Mouse (Mus musculus): Measurements from ENCODE around the gene Slc25a42. TPM values are rescaled to one million over a fixed set of nuclear protein-coding genes. Genes with fewer than 3 reads are reported as not detected.

The Slc25a42 gene
- 12.0 and 13.6 TPM in 2 replicates for polyA plus RNA-seq (2012; rRNA removed)

GRCm38 (mm10) chr8:70212112-70213055 lies at the start of gene Slc25a42:
Gene Slc25a42, minus strand, starts transcription at chr8:70212305.

GRCm38 (mm10) chr8:70234080-70234780 lies 22.1 kb upstream of the Slc25a42 start, which contains the start of the genes Sugp2 and Armc6:
Gene Sugp2, plus strand, starts transcription at chr8:70234226.
Gene Armc6, minus strand, starts transcription at chr8:70234466.

GRCm38 (mm10) chr8:70172043-70172681 lies 39.9 kb downstream of the Slc25a42 start, which contains the start of gene Tmem161a:
Gene Tmem161a, plus strand, starts transcription at chr8:70172356.

GRCm38 (mm10) chr8:70139026-70139857 lies 72.9 kb downstream of the Slc25a42 start, which contains the start of the genes Rfxank, Borcs8 and Mef2b:
Gene Rfxank, minus strand, starts transcription at chr8:70139154.
Gene Borcs8, plus strand, starts transcription at chr8:70139499.
Gene Mef2b, plus strand, starts transcription at chr8:70139711.

Other genes starting within 250 kb of the Slc25a42 start
- gene Gatad2a, start 215.9 kb downstream of the Slc25a42 start, polyA plus RNA-seq (2012; rRNA removed), result 17.5 and 20.3 TPM in 2 replicates
- gene Mau2, start 169.6 kb downstream of the Slc25a42 start, polyA plus RNA-seq (2012; rRNA removed), result 17.2 and 19.6 TPM in 2 replicates
- gene Sugp1, start 169.5 kb downstream of the Slc25a42 start, polyA plus RNA-seq (2012; rRNA removed), result 6.5 and 7.2 TPM in 2 replicates
- gene Tm6sf2, start 139.4 kb downstream of the Slc25a42 start, polyA plus RNA-seq (2012; rRNA removed), result 1.1 and 1.2 TPM in 2 replicates
- 0.05 TPM in 2 replicates for gene Hapln4, start 128.8 kb downstream of the Slc25a42 start, polyA plus RNA-seq (2012; rRNA removed)
- 0.02 TPM in 1 of 2 replicates, not detected in the other for gene Ncan, start 91.4 kb downstream of the Slc25a42 start, polyA plus RNA-seq (2012; rRNA removed)
- gene Nr2c2ap, start 81.0 kb downstream of the Slc25a42 start, polyA plus RNA-seq (2012; rRNA removed), result 11.3 and 12.4 TPM in 2 replicates
- 4.6 and 5.4 TPM in 2 replicates for gene Rfxank, start 73.2 kb downstream of the Slc25a42 start, polyA plus RNA-seq (2012; rRNA removed)
- gene Borcs8, start 72.8 kb downstream of the Slc25a42 start, polyA plus RNA-seq (2012; rRNA removed), result 23.9 and 27.1 TPM in 2 replicates
- 0.01 and 0.07 TPM in 2 replicates for gene Mef2b, start 72.6 kb downstream of the Slc25a42 start, polyA plus RNA-seq (2012; rRNA removed)
- 29.4 and 31.9 TPM in 2 replicates for gene Tmem161a, start 39.9 kb downstream of the Slc25a42 start, polyA plus RNA-seq (2012; rRNA removed)
- 16.4 and 16.8 TPM in 2 replicates for gene Sugp2, start 21.9 kb upstream of the Slc25a42 start, polyA plus RNA-seq (2012; rRNA removed)
- 11.0 and 13.4 TPM in 2 replicates for gene Armc6, start 22.2 kb upstream of the Slc25a42 start, polyA plus RNA-seq (2012; rRNA removed)
- 5.7 and 6.2 TPM in 2 replicates for gene Homer3, start 70.5 kb upstream of the Slc25a42 start, polyA plus RNA-seq (2012; rRNA removed)
- gene Ddx49, start 90.2 kb upstream of the Slc25a42 start, polyA plus RNA-seq (2012; rRNA removed), result 20.7 and 21.4 TPM in 2 replicates
- 126 and 139 TPM in 2 replicates for gene Cope, start 90.2 kb upstream of the Slc25a42 start, polyA plus RNA-seq (2012; rRNA removed)
- gene Cers1, start 103.5 kb upstream of the Slc25a42 start, polyA plus RNA-seq (2012; rRNA removed), result 0.09 and 0.14 TPM in 2 replicates
- gene Gdf1, start 117.5 kb upstream of the Slc25a42 start, polyA plus RNA-seq (2012; rRNA removed), result 0.02 and 0.09 TPM in 2 replicates
- 10.6 and 15.5 TPM in 2 replicates for gene Upf1, start 141.0 kb upstream of the Slc25a42 start, polyA plus RNA-seq (2012; rRNA removed)
- gene Comp, start 161.3 kb upstream of the Slc25a42 start, polyA plus RNA-seq (2012; rRNA removed), result 0.36 and 0.40 TPM in 2 replicates
- 3.4 and 4.1 TPM in 2 replicates for gene Crtc1, start 227.3 kb upstream of the Slc25a42 start, polyA plus RNA-seq (2012; rRNA removed)

Data from liver, embryonic 14 days (tissue).